ENCODE assay signal across 21 mouse cellular contexts in genomic region chr1:30216764-30217348, GRCm38 (mm10).
DNase-seq lines count a peak whose midpoint lies in the region; ATAC-seq lines count a peak whose summit lies in the region.
"Had no signal": no experiment of that assay in that cellular context is flagged by ENCODE, and none has a peak within 500 bp of the region (broad histone marks: within the 10 kb centered on the region; RNA-seq: fewer than 3 reads in every experiment).

No protein-coding gene starts in this region.

- no peaks in the 10 kb centered on the region for H3K9me3 ChIP-seq in kidney, embryonic 16.5 days (ENCODE audit: low read length)
- H3K9me3 ChIP-seq in neural tube, embryonic 11.5 days (ENCODE audit: control insufficient read depth, low read length): no peaks in the 10 kb centered on the region
- H3K9me3 ChIP-seq in neural tube, embryonic 15.5 days (replicated peaks): no peaks in the 10 kb centered on the region
- H3K9me3 ChIP-seq: embryonic facial prominence, embryonic 13.5 days; heart, embryonic 12.5 days; lung, embryonic 15.5 days had no signal

- peak; percentile 90 for ATAC-seq in kidney, embryonic 16.5 days (ENCODE audit: low FRiP score, low TSS enrichment)
- ATAC-seq in neural tube, embryonic 11.5 days (ENCODE audit: insufficient read depth, low FRiP score, low TSS enrichment): peak; percentile 31; the same call in 1 of the 2 replicates
- no peak for ATAC-seq in neural tube, embryonic 15.5 days (ENCODE audit: low FRiP score)
- ATAC-seq: intestine, embryonic 16.5 days; Patski had no signal

- no peaks in the 10 kb centered on the region for H3K36me3 ChIP-seq in kidney, embryonic 16.5 days (ENCODE audit: insufficient read depth, low read length)
- no peaks in the 10 kb centered on the region for H3K36me3 ChIP-seq in neural tube, embryonic 11.5 days (ENCODE audit: control insufficient read depth, insufficient read depth, low read length)
- H3K36me3 ChIP-seq in neural tube, embryonic 15.5 days: no peaks in the 10 kb centered on the region
- H3K36me3 ChIP-seq: embryonic facial prominence, embryonic 13.5 days; heart, embryonic 12.5 days; lung, embryonic 15.5 days had no signal

- 17% methylated on average over 4 of the region's 4 CpGs for WGBS in kidney, embryonic 16.5 days
- WGBS in neural tube, embryonic 11.5 days: 48% methylated on average over 4 of the region's 4 CpGs
- WGBS in neural tube, embryonic 15.5 days: 24% methylated on average over 4 of the region's 4 CpGs

- no peak overlapping the region for H3K4me3 ChIP-seq in kidney, embryonic 16.5 days (ENCODE audit: low read length)
- H3K4me3 ChIP-seq in neural tube, embryonic 11.5 days (ENCODE audit: low read depth, low read length): no peak overlapping the region
- no peak overlapping the region for H3K4me3 ChIP-seq in neural tube, embryonic 15.5 days (replicated peaks)
- H3K4me3 ChIP-seq: embryonic facial prominence, embryonic 13.5 days; heart, embryonic 12.5 days; lung, embryonic 15.5 days; myocyte had no signal

- DNase-seq in embryo, embryonic 10.5 days (ENCODE audit: low spot score): peak; percentile 2
- DNase-seq in embryo, embryonic 9.5 days (ENCODE audit: extremely low spot score): no peak
- DNase-seq in kidney, adult 11 months: no peak
- no peak for DNase-seq in neural tube, embryonic 11.5 days (ENCODE audit: low spot score)
- DNase-seq in left cerebral cortex, adult 11 months (ENCODE audit: low spot score): no peak
- no peak for DNase-seq in lung, postnatal 14 days
- DNase-seq: cerebellum, postnatal 14 days; gastrocnemius, postnatal 25 days; heart, postnatal 36 days; left cerebral cortex, postnatal 4 days; right cerebral cortex, postnatal 4 days; thymus, postnatal 4 days had no signal

- H3K9ac ChIP-seq in kidney, embryonic 16.5 days (replicated peaks; ENCODE audit: low read length): no peak overlapping the region
- H3K9ac ChIP-seq in neural tube, embryonic 11.5 days (ENCODE audit: low read length): no peak overlapping the region
- H3K9ac ChIP-seq in neural tube, embryonic 15.5 days (replicated peaks): no peak overlapping the region
- H3K9ac ChIP-seq: embryonic facial prominence, embryonic 13.5 days; heart, embryonic 12.5 days; lung, embryonic 15.5 days had no signal

- H3K4me2 ChIP-seq in kidney, embryonic 16.5 days (replicated peaks; ENCODE audit: low read depth, low read length): no peak overlapping the region
- no peak overlapping the region for H3K4me2 ChIP-seq in neural tube, embryonic 11.5 days (ENCODE audit: low read depth)
- H3K4me2 ChIP-seq in neural tube, embryonic 15.5 days: no peak overlapping the region
- H3K4me2 ChIP-seq: embryonic facial prominence, embryonic 13.5 days; heart, embryonic 12.5 days; liver, embryonic 11.5 days; lung, embryonic 15.5 days had no signal

- no peaks in the 10 kb centered on the region for H3K27me3 ChIP-seq in kidney, embryonic 16.5 days (ENCODE audit: insufficient read depth, low read length)
- no peaks in the 10 kb centered on the region for H3K27me3 ChIP-seq in neural tube, embryonic 11.5 days (ENCODE audit: control insufficient read depth, insufficient read depth, low read length)
- no peaks in the 10 kb centered on the region for H3K27me3 ChIP-seq in neural tube, embryonic 15.5 days (replicated peaks)
- H3K27me3 ChIP-seq: embryonic facial prominence, embryonic 13.5 days; heart, embryonic 12.5 days; lung, embryonic 15.5 days; Patski had no signal

- no peaks in the 10 kb centered on the region for H3K4me1 ChIP-seq in kidney, embryonic 16.5 days (ENCODE audit: insufficient read depth, low read length)
- H3K4me1 ChIP-seq in neural tube, embryonic 11.5 days (ENCODE audit: control insufficient read depth, insufficient read depth, low read length): no peaks in the 10 kb centered on the region
- no peaks in the 10 kb centered on the region for H3K4me1 ChIP-seq in neural tube, embryonic 15.5 days
- H3K4me1 ChIP-seq: embryonic facial prominence, embryonic 13.5 days; heart, embryonic 12.5 days; lung, embryonic 15.5 days had no signal

- H3K27ac ChIP-seq in kidney, embryonic 16.5 days (ENCODE audit: low read length): no peak overlapping the region
- no peak overlapping the region for H3K27ac ChIP-seq in neural tube, embryonic 11.5 days (ENCODE audit: low read depth, low read length)
- H3K27ac ChIP-seq in neural tube, embryonic 15.5 days (replicated peaks): no peak overlapping the region
- H3K27ac ChIP-seq: embryonic facial prominence, embryonic 13.5 days; lung, embryonic 15.5 days had no signal
